ENCODE assay signal across 7 mouse cellular contexts in genomic region chr5:121546530-121546895, GRCm38 (mm10). TPM values are rescaled to one million over a fixed set of nuclear protein-coding genes. Genes with fewer than 3 reads are reported as not detected.
DNase-seq lines count a peak whose midpoint lies in the region; ATAC-seq lines count a peak whose summit lies in the region.

No protein-coding gene starts in this region.

- H3K9me3 ChIP-seq in forebrain, embryonic 11.5 days (ENCODE audit: control insufficient read depth, low read length): no peaks in the 10 kb centered on the region
- H3K9me3 ChIP-seq in hindbrain, embryonic 16.5 days (ENCODE audit: control insufficient read depth, low read length): no peaks in the 10 kb centered on the region

- WGBS in forebrain, embryonic 11.5 days: 47% methylated on average over 6 of the region's 6 CpGs
- 43% methylated on average over 6 of the region's 6 CpGs for WGBS in hindbrain, embryonic 16.5 days

- H3K4me3 ChIP-seq in forebrain, embryonic 11.5 days (ENCODE audit: low read depth, low read length): peak overlapping the region; percentile 100
- peak overlapping the region; percentile 74 for H3K4me3 ChIP-seq in hindbrain, embryonic 16.5 days (ENCODE audit: low read length)

- H3K27me3 ChIP-seq in forebrain, embryonic 11.5 days (ENCODE audit: control insufficient read depth, insufficient read depth, low read length): no peaks in the 10 kb centered on the region
- no peaks in the 10 kb centered on the region for H3K27me3 ChIP-seq in hindbrain, embryonic 16.5 days (replicated peaks; ENCODE audit: control insufficient read depth, insufficient read depth, low read length)

- ATAC-seq in forebrain, embryonic 11.5 days (replicated peaks; ENCODE audit: low FRiP score): 0 out of 2 replicates have a peak, but pooled peaks have one; percentile 31
- ATAC-seq in hindbrain, embryonic 16.5 days: peak; percentile 16; the same call in 1 of the 2 replicates
- peak; percentile 70 for ATAC-seq in megakaryocyte, adult 5-6 weeks (ENCODE audit: poor library complexity, severe bottlenecking)

- no peak overlapping the region for H3K27ac ChIP-seq in forebrain, embryonic 11.5 days (ENCODE audit: low read depth, low read length)
- no peak overlapping the region; the same call in 1 of the 2 replicates for H3K27ac ChIP-seq in hindbrain, embryonic 16.5 days (ENCODE audit: low read depth, low read length)

- intact Hi-C loops in left cerebral cortex, postnatal 10 days (cut with DNase I): loop anchor here (2.0 kb wide), 1 partner anchor 56 kb away; no protein-coding TSS in a partner anchor

- peaks cover 8% of the 10 kb centered on the region; the same call in 1 of the 2 replicates for H3K4me1 ChIP-seq in forebrain, embryonic 11.5 days (replicated peaks; ENCODE audit: control insufficient read depth, insufficient read depth, low read length)
- peaks cover 27% of the 10 kb centered on the region for H3K4me1 ChIP-seq in hindbrain, embryonic 16.5 days (ENCODE audit: control insufficient read depth, insufficient read depth, low read depth, low read length)

- H3K9ac ChIP-seq in forebrain, embryonic 11.5 days (ENCODE audit: low read length): peak overlapping the region; percentile 98
- H3K9ac ChIP-seq in hindbrain, embryonic 16.5 days (ENCODE audit: low read depth, low read length): peak overlapping the region; percentile 86

- peak overlapping the region; percentile 42 for H3K4me2 ChIP-seq in forebrain, embryonic 11.5 days (ENCODE audit: low read depth, low read length, severe bottlenecking)
- peak overlapping the region; percentile 77 for H3K4me2 ChIP-seq in hindbrain, embryonic 16.5 days (ENCODE audit: low read length)

- H3K36me3 ChIP-seq in forebrain, embryonic 11.5 days (ENCODE audit: control insufficient read depth, insufficient read depth, low read length): no peaks in the 10 kb centered on the region
- H3K36me3 ChIP-seq in hindbrain, embryonic 16.5 days (ENCODE audit: control insufficient read depth, insufficient read depth, low read length): no peaks in the 10 kb centered on the region

- DNase-seq in MEL-GATA-1-ER (ENCODE audit: extremely low read depth, low read depth): peak; percentile 34
- DNase-seq in c-Kit-negative CD71-positive TER-119-positive erythroid progenitor cells, embryonic 14.5 days (ENCODE audit: low read depth, low spot score): peak; percentile 46
- DNase-seq in forebrain, embryonic 11.5 days (ENCODE audit: low spot score): peak; percentile 64
- DNase-seq in left cerebral cortex, postnatal 10 days (ENCODE audit: extremely low spot score in 1 of 2, low spot score in 2 of 2): peak; percentile 34 to 77
- peak; percentile 60 for DNase-seq in right cerebral cortex, postnatal 4 days

RNA-seq across cellular contexts. Expression of gene Mapkapk5, which starts 0.8 kb away (rescaled TPM):
- polyA plus RNA-seq in forebrain, embryonic 11.5 days (2014; fragmentation: Nextera tagmentation; extraction: Ambion mirVana): 58.2 and 62.2 TPM in 2 replicates
- polyA plus RNA-seq in hindbrain, embryonic 16.5 days (2015; fragmentation: Nextera tagmentation; extraction: Ambion mirVana): 61.7 and 64.5 TPM in 2 replicates
- total RNA-seq in left cerebral cortex, postnatal 10 days (2021): 10 to 100 TPM; 78.6 to 79.8 TPM
- 105 and 106 TPM in 2 replicates for total RNA-seq in megakaryocyte, adult 5-6 weeks (2015)
- 99.1 and 108 TPM in 2 replicates for total RNA-seq in megakaryocyte, adult 5-6 weeks (2017)

RNA-seq across cellular contexts. Expression of gene Adam1a, which starts 1.2 kb away (rescaled TPM):
- 2.0 and 3.4 TPM in 2 replicates for polyA plus RNA-seq in forebrain, embryonic 11.5 days (2014; fragmentation: Nextera tagmentation; extraction: Ambion mirVana)
- 3.1 and 3.8 TPM in 2 replicates for polyA plus RNA-seq in hindbrain, embryonic 16.5 days (2015; fragmentation: Nextera tagmentation; extraction: Ambion mirVana)
- total RNA-seq in left cerebral cortex, postnatal 10 days (2021): 1 to 10 TPM; 8.1 to 8.2 TPM
- total RNA-seq in megakaryocyte, adult 5-6 weeks (2015): 2.1 and 3.1 TPM in 2 replicates
- total RNA-seq in megakaryocyte, adult 5-6 weeks (2017): 2.2 and 3.1 TPM in 2 replicates

RNA-seq across cellular contexts. Expression of gene Gm42878, which starts 1.2 kb away (rescaled TPM):
- not detected in 2 replicates for polyA plus RNA-seq in forebrain, embryonic 11.5 days (2014; fragmentation: Nextera tagmentation; extraction: Ambion mirVana)
- polyA plus RNA-seq in hindbrain, embryonic 16.5 days (2015; fragmentation: Nextera tagmentation; extraction: Ambion mirVana): 0.40 TPM in 1 of 2 replicates, not detected in the other
- not detected for total RNA-seq in left cerebral cortex, postnatal 10 days (2021)
- total RNA-seq in megakaryocyte, adult 5-6 weeks (2015): not detected in 2 replicates
- total RNA-seq in megakaryocyte, adult 5-6 weeks (2017): not detected in 2 replicates

RNA-seq across cellular contexts. Expression of gene Adam1b, which starts 43.3 kb away (rescaled TPM):
- 0.07 TPM in 1 of 2 replicates, not detected in the other for polyA plus RNA-seq in forebrain, embryonic 11.5 days (2014; fragmentation: Nextera tagmentation; extraction: Ambion mirVana)
- 0.07 TPM in 1 of 2 replicates, not detected in the other for polyA plus RNA-seq in hindbrain, embryonic 16.5 days (2015; fragmentation: Nextera tagmentation; extraction: Ambion mirVana)
- total RNA-seq in left cerebral cortex, postnatal 10 days (2021): not detected
- not detected in 2 replicates for total RNA-seq in megakaryocyte, adult 5-6 weeks (2015)
- total RNA-seq in megakaryocyte, adult 5-6 weeks (2017): 0.24 TPM in 1 of 2 replicates, not detected in the other

RNA-seq across cellular contexts. Expression of gene Aldh2, which starts 47.1 kb away (rescaled TPM):
- polyA plus RNA-seq in forebrain, embryonic 11.5 days (2014; fragmentation: Nextera tagmentation; extraction: Ambion mirVana): 53.7 and 58.4 TPM in 2 replicates
- 150 and 156 TPM in 2 replicates for polyA plus RNA-seq in hindbrain, embryonic 16.5 days (2015; fragmentation: Nextera tagmentation; extraction: Ambion mirVana)
- total RNA-seq in left cerebral cortex, postnatal 10 days (2021): 10 to 100 TPM; 71.5 to 72.7 TPM
- 137 and 142 TPM in 2 replicates for total RNA-seq in megakaryocyte, adult 5-6 weeks (2015)
- 505 and 509 TPM in 2 replicates for total RNA-seq in megakaryocyte, adult 5-6 weeks (2017)

Comparison
In these comparisons a context has a peak if more than half of its experiments do, and no peak if none do; other contexts are left out.
1. ATAC-seq: peak in every context shown above with its lines; median percentile 70 in megakaryocyte, adult 5-6 weeks; 31 in forebrain, embryonic 11.5 days; 16 in hindbrain, embryonic 16.5 days.